Mouse (Mus musculus): ENCODE measurements around the gene Ildr1. TPM values are rescaled to one million over a fixed set of nuclear protein-coding genes. Genes with fewer than 3 reads are reported as not detected.

The Ildr1 gene
- total RNA-seq, 2 experiments from 2014 or later: not detected

- no peak for ATAC-seq (replicated peaks; ENCODE audit: low FRiP score, poor library complexity, severe bottlenecking)
Measured at GRCm38 (mm10) chr16:36694798-36695290, 1.1 kb downstream of the Ildr1 start.

- no peak for ATAC-seq (replicated peaks; ENCODE audit: low FRiP score, poor library complexity, severe bottlenecking)
Measured at GRCm38 (mm10) chr16:36697331-36697730, 3.6 kb downstream of the Ildr1 start.

DNA sequence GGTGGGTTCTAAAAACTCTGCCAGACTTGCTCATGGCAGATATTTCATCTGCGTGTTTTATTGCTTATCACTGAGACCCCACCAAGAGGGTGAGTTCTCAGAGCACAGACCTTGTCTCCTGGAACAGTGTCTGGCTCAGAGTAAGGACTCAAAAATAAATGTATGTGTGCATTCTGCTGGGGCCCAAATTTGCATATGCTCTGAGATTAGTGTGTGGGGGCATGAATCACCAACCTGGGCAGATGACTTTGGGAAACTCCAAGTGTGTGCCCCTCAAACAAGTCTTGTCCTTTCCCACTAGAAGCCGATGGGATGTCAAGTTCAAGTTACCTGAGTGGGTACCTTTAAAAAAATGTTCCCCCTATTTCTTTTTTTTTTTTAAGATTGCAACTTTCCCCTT, 6.7 kb downstream of the Ildr1 start:
- no peak for ATAC-seq (replicated peaks; ENCODE audit: low FRiP score, poor library complexity, severe bottlenecking)

GRCm38 (mm10) chr16:36707702-36708423, 14.1 kb downstream of the Ildr1 start:
- no peak for ATAC-seq (replicated peaks; ENCODE audit: low FRiP score, poor library complexity, severe bottlenecking)

DNA sequence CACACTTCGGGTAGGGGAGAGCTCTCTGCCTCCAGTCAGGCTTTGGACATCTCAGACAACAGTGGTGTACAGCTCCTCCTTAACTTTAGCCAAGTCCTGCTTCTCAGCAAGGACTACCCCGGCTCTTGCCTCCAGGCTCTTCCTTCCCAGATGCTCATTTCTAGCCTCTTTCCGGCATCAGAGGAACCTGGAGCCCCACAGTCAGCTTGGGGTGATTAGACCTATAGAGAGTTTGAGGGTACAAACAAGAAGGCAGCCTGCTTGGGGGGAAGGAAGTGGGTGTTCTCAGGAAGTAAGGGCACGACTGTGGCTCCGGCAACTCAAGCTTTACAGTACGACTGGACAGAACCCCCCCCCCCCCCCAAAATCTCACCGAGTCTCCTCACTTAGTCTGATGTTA, 15.0 kb downstream of the Ildr1 start:
- no peak for ATAC-seq (replicated peaks; ENCODE audit: low FRiP score, poor library complexity, severe bottlenecking)

- no peak for ATAC-seq (replicated peaks; ENCODE audit: low FRiP score, poor library complexity, severe bottlenecking)
Measured at GRCm38 (mm10) chr16:36709405-36709804, 15.6 kb downstream of the Ildr1 start.

DNA sequence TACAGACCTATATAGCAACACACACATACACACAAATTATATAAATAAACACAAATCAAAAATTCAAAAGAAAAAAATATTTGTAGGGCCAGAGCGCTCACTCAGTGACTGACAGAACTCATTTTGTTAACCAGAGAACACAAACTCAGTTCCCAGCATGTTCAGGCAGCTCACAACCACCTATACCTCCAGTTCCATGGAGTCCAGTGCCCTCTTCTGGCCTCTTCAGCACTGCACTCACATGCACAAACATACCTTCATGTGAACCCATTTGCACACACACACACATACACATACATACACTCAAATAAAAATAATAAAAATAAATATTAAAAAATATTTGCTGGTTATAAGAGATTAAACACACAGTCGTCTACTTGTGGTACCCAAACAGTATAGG, 17.0 kb downstream of the Ildr1 start:
- no peak for ATAC-seq (replicated peaks; ENCODE audit: low FRiP score, poor library complexity, severe bottlenecking)

- ATAC-seq (replicated peaks; ENCODE audit: low FRiP score, poor library complexity, severe bottlenecking): no peak
Measured at GRCm38 (mm10) chr16:36711760-36712159, 18.0 kb downstream of the Ildr1 start.

DNA sequence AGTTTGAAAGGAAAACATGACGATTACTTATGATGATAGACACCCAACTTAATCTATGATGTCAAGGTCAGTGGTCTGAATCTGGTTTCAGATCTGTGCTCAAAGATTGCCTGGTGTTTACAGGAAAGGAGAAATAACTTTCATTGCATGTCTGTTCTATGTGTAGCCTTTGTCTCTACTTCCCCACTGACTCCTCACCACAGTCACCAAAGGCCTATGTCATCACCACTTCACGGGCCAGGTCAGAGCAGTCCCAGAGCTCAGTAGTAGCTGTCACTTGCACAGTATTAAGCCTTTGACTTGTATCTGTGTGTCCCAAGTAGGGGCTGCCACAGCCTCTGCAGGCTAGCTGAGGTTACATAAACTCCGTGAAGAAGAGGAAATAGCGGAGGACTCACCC, 23.7 kb downstream of the Ildr1 start:
- no peak for ATAC-seq (replicated peaks; ENCODE audit: low FRiP score, poor library complexity, severe bottlenecking)

GRCm38 (mm10) chr16:36718637-36719036, 24.9 kb downstream of the Ildr1 start:
- ATAC-seq (replicated peaks; ENCODE audit: low FRiP score, poor library complexity, severe bottlenecking): no peak

- ATAC-seq (replicated peaks; ENCODE audit: low FRiP score, poor library complexity, severe bottlenecking): no peak
Measured at GRCm38 (mm10) chr16:36720194-36721055, 26.6 kb downstream of the Ildr1 start.

DNA sequence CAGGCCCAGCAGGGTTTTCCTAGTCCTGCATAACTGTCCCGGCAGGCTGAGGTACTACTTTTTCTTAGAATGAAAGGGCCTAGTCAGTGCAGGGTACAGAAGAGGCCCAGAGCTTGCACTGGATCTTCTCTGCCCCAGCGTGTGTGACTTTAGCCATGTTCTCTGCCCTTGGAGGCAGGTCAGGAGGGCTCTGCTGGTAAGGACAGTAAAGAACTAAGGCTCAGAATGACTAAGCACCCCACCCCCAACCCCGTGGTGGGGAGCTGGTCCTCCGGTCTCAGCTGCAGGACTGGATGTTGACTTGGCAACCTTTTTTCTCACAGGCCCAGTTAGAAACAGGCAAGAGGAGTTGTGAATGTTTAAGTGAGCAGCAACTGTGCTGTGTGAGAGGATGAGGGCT, 29.0 kb downstream of the Ildr1 start:
- no peak for ATAC-seq (replicated peaks; ENCODE audit: low FRiP score, poor library complexity, severe bottlenecking)

DNA sequence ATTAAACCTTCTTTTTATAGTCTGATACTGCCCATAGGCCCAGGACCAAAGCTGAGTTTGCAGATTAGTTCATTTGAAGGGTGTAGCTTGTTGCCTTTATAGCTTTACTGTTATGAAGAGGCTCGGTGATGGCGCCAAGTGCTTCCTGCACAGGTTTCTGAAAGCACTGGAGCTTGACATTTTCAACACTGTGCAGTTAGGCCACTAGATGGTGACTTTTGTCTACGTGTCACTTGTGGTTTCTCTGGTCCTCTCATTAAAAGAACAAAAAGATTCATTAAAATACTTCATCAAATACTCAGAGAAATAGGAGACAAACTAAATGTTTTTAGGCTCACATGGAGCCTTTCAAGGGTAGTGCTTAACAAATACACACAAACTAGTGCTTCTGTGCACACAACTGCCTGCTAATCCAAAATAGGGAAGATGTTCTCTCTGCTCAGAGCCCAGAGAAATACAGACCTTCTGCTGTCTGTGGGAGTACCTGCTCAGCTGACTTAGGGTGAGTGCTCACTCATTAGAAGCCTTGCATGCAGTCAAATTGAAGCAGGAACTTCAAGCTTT, 30.2 kb downstream of the Ildr1 start:
- ATAC-seq (replicated peaks; ENCODE audit: low FRiP score, poor library complexity, severe bottlenecking): no peak

DNA sequence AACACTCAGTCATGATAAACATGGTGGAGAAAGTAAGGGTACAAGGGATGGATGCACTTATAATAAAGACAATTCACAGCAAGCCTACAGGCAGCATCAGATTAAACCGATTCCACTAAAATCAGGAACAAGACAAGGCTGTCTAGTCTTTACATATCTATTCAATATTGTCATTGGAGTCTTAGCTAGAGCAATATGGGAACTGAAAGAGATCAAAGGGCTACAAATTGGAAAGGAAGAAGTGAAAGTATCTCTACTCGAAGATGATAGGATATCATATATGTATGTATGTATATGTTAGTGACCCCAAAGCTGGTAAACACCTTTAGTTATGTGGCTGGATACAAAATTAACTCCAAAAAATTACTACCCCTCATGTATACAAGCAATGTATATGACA, 35.2 kb downstream of the Ildr1 start:
- ATAC-seq (replicated peaks; ENCODE audit: low FRiP score, poor library complexity, severe bottlenecking): no peak

DNA sequence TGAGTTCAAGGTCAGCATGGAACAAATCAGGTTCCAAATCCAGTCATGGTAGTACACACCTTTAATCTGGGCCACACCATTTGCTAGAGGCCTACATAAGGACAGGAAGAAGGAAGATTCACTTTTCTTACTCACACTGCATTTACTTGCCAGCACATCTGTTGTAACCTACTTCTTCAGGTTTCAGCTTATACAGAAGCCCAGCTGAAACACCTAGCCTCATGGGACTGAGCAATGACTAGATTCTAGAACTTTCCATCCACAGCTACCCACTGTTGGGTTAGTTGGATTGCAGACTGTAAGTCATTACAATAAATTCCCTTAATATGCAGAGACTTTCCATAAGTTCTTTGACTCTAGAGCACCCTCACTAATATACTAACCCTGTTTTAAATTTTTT, 38.8 kb downstream of the Ildr1 start:
- no peak for ATAC-seq (replicated peaks; ENCODE audit: low FRiP score, poor library complexity, severe bottlenecking)

DNA sequence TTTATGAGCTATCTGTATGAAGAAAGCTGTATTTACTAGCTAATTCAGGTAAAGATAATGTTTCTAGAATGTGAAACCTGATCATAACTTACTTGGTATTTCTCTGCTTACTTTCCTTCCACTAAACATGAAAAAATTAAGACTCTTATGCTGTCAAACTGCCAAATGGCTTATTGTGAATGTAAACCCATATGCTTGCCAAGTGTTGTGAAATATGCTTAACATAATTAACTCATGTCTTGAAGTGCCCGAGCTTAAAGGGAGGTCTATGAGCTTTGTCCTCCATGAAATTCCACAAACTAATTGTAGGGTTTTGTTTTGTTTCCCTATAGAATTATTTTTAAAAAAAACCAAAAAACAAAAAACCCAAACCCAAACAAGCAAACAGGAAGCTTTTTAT, 40.0 kb downstream of the Ildr1 start:
- no peak for ATAC-seq (replicated peaks; ENCODE audit: low FRiP score, poor library complexity, severe bottlenecking)

DNA sequence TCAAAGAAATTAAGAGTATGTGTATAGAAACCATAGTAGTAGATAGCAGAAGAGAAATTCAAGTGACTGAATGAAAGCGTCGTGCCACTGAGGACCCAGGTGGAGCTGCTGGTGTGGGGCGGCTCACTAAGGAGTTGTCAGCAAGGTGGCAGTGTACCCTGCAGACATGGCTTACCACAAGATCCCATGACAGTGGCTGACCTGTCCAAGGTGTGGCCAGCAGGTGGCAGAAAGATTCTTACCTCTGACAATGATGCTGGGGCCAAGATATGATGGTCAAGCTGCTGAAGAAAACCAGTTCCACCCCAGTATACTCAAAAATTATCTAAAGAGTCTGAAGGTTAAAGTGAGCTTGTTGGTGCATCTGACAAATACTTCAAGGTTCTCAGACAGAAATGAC, 41.6 kb downstream of the Ildr1 start:
- ATAC-seq (replicated peaks; ENCODE audit: low FRiP score, poor library complexity, severe bottlenecking): no peak

GRCm38 (mm10) chr16:36739404-36739930, 45.7 kb downstream of the Ildr1 start:
- no peak for ATAC-seq (replicated peaks; ENCODE audit: low FRiP score, poor library complexity, severe bottlenecking)

DNA sequence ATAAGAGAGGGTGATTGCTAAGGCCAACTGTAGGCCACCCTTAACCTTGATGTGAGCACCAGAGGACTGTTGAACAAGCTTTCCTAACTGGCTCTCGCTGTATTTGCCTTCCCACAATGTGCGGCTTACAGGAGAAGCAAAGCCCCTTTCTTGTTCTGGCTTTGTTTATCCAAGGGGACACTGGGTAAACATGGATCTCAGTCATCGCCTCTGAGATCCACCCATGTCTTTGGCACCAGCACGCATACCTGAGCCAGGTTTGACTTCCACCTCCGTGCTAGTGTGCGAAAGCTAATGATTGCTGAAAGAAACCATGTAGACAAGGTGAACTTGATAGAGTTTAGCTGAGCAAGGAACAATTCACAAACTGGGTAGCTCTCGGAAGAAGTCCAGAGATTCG, 49.8 kb downstream of the Ildr1 start:
- ATAC-seq (replicated peaks; ENCODE audit: low FRiP score, poor library complexity, severe bottlenecking): no peak

DNA sequence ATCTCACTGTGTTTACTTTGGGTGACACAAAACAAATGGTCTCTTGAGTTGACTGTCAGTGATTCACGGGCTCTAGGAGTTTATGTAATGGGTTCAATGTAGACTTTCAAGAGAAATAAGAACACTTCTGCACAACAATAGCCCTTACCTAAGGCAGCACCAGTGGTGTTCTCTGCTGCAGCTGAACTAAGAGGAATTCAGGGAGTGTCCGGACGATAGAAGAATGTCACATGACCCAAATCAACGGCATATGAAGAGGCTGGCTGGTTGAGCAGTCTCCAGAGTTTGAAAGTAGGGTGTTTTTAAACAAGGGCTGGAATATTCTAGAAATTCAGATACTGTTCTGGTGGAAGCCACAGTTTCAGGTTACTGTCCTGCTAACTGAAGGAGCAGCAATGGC, 53.3 kb downstream of the Ildr1 start:
- ATAC-seq (replicated peaks; ENCODE audit: low FRiP score, poor library complexity, severe bottlenecking): no peak

DNA sequence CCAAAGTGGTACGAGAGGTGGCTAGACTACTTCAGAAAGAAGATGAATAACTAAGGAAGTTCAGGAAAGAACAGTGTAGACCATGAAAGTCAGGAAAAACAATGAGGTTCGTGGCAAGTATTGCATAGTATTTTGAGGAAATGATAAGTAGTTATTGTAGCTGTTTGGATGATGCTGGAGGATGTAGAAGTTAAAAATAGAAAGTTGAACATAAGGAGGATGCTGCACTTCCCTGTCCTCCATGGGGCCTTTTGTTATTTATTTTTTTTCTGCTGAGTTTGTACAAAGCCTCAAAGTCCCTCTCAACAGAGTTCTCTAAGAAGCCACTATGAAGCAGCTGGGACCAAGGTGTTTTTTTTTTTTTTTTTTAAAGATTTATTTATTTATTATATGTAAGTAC, 54.0 kb downstream of the Ildr1 start:
- no peak for ATAC-seq (replicated peaks; ENCODE audit: low FRiP score, poor library complexity, severe bottlenecking)
